Mouse (Mus musculus) cerebellum, postnatal 10 days (tissue): ENCODE results near the gene Ssr2.

ENCODE experiments used
- DNase-seq, 2 experiments: peaks; one replicate each; pipeline ENCODE4 v3.0.0; 2021; ENCODE audit warnings: mixed read lengths in 2 of 2

The Ssr2 gene

DNA sequence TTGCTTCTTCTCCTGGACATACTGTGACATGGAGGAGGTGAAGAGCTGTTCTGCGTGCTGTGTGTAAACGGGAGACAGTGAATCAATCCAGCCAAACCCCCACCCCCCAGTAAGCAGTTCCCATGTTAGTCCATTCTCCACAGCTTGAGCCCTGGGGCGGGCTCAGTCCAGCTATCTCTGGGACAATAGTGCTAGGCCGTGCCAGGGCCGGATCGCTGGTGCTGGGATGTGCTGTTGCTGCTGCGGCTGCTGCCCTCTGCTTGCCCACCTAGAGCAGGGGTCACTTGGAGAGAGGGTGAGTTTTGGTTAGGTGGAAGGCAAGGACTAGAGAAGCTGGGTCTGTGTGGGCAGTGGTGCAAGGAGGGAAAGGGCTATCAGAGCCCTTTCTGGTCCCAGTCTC lies 50.6 kb downstream of the Ssr2 start:
- peak; percentile 44 to 53 for DNase-seq

DNA sequence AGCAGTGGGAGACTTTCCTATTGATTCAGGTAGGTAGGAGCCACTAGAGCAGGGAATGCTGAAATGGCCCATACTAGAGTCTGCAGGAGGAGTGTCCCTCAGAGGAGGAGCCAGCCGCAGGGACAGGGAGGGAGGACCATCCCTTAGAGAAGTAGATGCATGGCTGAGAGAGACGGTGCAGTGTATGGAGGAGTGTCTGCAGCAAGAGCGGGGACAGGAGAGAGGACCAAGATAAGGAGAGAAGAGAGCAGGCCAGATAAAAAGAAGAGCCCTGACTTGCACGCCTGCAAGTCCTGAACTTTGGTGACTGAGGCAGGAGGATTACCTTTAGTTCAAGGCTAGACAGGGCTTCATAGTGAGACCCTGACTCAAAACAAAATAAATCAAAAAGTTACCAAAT lies 51.4 kb downstream of the Ssr2 start:
- no peak for DNase-seq

DNA sequence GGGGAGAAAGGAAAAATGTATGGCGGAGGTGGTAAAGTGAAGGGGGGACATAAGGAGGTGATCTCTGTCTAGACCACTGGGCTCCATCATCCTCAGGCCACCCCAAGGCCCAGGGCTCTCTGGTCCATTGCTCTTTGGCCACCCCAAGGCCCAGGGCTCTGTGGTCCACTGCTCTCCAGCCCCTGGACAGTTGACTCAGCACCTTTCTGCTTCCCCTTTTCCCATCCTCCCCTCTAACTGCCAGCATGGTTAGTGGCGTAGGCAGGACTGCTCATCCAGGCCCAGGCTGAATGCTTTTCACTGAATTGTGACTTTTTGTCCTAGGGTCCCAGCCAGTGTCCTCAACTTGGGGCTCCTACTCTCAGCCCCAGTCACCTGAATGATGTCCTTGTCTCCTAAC lies 51.9 kb downstream of the Ssr2 start:
- no peak for DNase-seq

DNA sequence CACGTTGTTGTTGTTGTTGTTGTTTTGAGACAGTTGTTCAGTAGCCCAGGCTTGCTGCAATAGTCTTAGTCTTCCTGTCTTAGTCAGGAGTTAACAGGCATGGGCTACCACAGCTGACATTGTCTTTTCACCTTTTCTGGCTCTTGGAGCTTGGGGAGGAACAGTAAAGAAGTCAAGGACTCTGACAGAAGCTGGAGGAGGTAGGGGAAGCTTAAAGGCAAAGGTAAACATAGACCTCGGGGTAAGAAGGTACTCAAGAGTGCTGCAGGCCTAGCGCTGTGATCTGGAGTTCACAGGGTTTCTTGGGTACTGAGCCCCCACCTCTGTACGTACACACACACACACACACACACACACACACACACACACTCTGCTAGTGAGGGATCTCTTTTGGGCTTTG lies 53.1 kb downstream of the Ssr2 start:
- no peak for DNase-seq

DNA sequence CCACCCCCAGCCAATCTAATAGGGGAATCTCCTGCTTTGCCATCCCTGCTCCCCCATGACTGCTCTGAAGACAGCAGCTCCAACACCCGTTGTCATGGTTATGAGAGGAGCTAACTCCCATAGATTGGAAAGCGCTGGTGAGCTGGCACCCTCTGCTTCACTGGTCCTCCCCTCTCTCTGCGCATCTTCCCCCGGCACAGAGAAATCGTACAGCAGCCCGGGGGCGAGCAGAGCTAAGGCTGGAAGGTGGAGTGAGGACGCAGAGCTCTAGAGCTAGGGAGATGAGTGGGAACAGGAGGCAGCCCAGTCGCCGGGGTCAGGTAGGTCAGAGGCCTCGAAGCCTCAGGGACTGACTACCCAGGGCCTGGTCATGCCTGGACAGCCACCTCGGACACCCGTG lies 53.6 kb downstream of the Ssr2 start:
- DNase-seq: no peak

DNA sequence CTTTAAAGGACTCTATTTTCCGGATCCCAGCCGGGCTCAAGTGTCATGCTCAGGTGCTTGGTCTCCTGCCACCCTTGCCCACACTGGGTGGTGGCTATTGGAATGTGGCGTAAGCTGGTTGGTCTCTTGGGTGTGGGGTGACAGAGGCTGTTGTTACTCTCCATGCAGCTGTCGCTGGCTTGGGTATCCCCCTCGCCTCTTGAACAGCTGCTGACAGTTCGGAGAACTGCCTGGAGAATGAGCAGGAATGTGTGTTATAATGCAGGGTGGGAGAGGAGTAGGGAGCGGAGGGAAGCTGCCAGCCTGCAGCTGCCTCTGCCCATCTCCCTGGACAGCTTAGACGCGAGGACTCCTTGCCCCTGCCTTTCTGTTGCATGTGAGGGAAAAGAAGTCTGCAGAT lies 54.3 kb downstream of the Ssr2 start:
- DNase-seq: no peak

DNA sequence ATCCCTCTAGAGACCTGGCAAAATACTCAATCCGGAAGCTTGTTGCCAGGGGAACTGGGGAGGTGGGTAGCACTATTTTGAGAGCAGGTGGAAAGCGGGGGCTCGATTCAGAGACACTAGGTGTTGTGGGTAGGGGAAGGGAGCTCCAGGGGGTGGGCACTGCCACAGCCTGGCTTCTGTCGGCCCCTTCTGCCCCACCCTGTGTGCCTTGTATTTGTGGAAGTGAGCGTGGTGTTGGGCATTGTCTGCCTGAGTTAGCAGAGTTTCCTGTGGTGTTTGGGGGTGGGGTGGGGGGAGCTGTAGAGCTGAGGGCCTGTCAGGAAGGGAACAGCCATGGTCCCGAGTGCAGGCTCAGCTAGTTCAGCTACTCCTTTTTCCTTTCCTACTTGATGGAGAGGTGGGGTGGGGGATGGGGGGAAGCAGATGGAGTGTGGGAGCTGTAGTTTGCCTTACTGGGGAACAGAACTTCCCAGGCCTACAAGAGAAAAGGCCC lies 55.2 kb downstream of the Ssr2 start:
- DNase-seq: no peak

DNA sequence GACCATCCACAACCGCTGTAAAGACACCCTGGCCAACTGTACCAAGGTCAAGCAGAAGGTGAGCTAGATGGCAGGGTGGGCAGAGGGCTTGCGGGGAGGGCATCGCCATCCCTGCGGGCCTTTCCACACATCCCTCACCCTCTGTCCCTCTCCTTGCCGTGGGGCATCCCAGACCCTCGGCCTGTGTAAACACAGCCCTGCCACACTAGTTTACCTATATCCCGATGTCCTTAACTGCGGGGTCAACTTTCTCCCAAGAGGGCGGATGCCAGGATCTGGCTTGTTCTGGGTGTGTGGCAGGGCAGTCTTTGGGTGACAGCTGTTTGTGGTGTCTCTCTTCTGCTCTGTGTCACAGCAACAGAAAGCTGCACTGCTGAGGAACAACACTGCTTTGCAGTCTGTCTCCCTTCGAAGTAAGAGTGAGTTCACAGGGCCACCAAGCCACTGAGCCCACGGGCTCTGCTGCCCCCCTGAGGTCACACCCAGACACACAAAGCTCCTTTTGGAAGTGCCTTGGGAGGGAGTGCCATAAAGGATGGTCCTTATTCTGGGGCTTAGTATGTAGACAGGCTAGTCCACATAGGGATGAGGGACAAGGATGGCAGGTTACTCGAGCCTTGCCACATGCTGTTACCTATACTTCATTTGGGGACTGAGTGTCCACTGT lies 56.4 kb downstream of the Ssr2 start:
- DNase-seq: peak; percentile 57

DNA sequence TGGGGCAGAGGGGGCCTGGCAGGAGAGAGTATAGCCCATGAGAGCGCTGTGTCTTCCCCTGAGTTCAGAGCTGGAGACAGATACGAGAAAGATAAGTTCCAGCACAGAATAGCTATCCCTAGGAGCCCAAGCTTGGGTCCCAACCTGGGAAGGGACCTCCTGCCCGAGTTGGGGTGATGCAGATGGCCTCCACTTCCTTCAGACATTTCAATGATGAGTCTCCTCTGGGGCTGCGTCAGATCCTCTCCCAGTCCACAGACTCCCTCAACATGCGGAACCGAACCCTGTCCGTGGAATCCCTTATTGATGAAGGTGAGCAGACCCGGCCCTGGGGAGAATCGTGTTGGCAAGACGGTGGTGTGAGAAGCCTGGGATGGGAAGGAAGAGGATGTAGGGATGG lies 57.4 kb downstream of the Ssr2 start:
- DNase-seq: no peak

DNA sequence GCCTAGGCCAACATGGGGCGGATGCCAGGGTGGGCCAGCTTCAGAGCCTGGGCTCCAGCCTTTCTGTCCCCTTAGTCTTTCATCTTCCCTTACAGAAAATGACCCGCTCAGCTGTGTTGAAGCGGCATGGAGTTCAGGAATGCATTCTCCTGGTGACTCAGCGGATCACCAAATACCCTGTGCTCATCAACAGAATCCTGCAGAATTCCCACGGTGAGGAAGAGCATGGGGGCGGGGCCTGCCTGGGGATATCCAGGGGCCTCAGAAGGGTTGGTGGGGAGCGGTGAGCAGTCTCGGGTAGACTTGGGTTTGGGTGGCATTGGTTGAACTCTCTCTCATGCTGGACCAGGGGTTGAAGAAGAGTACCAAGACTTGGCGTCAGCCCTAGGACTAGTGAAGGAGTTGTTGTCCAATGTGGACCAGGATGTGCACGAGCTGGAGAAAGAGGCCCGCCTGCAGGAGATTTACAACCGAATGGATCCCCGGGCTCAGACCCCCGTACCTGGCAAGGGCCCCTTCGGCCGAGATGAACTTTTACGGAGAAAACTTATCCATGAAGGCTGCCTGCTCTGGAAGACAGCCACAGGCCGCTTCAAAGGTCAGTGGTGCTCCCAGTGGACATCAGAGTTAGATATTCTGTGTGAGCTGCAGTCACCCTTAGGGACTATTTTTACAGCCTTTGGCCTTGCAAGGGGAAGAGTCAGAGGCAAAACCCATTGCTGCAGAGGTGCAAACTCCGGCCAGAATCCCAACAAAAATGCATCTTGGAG lies 60.0 kb downstream of the Ssr2 start:
- DNase-seq: no peak

DNA sequence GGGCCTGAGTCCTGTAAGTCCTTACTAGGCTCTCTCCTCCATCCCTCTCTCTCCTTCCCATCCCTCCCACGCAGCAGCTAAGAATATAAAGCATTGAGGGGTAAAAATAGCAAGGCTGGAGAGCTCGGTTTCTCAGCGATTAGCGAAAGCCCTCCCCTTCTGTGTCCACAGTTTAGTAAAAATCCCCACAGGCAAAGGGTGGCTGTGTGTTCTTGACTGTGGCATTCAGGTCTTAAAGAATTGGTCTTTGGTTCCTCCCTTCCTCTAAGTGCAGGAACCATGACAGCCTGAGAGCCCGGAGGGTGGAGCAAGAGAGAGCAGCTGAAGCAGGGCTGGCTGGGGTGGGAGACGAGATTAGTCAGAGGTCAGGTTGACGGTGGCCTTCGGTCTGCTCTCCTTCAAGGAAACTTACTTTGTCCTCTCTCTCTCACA lies 60.9 kb downstream of the Ssr2 start:
- no peak for DNase-seq

DNA sequence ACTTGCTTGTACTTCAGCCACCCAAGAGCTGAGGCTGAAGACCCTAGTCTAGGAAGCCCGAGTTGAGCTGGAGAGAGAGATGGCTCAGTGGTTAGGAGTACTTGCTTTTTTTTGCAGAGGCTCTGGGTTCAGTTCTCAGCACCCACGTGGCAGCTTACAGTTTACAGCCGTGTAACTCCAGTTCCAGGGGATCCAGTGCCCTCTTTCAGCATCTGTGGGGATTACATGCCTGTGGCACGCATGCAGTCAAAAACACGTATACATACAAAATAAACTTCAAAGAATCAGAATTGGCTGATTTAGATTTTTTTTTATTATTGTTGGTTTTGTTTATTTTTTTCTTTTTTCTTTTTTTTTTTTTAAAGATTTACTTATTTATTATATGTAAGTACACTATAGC lies 61.5 kb downstream of the Ssr2 start:
- no peak for DNase-seq
